Mouse (Mus musculus): Measurements from ENCODE around the gene Casp3. TPM values are rescaled to one million over a fixed set of nuclear protein-coding genes. Genes with fewer than 3 reads are reported as not detected.

Casp3 gene
- total and polyA plus RNA-seq, 2 experiments, result 6.1 to 22.7 TPM

- Histone ChIP-seq H3K79me2 (ENCODE audit: control insufficient read depth, insufficient read depth, low read length) (no peaks in the 10 kb centered on the region), H3K4me3 (ENCODE audit: insufficient read depth, low read depth, low read length) (no peak overlapping the region), H3K9ac (ENCODE audit: low read depth, low read length) (no peak overlapping the region), H3K27me3 (ENCODE audit: control insufficient read depth, insufficient read depth, low read length) (no peaks in the 10 kb centered on the region), H3K27ac (replicated peaks; ENCODE audit: insufficient read depth, low read depth, low read length) (no peak overlapping the region), H3K36me3 (ENCODE audit: control insufficient read depth, insufficient read depth, low read length) (peaks cover 4% of the 10 kb centered on the region), H3K4me1 (ENCODE audit: control insufficient read depth, insufficient read depth, low read length) (peaks cover 7% of the 10 kb centered on the region)
- 92% methylated on average over 2 of the region's 2 CpGs for WGBS
- DNase-seq (ENCODE audit: extremely low read depth, low read depth, low spot score), result no peak
- TF ChIP-seq CTCF (IDR thresholded peaks at IDR 0.05; ENCODE audit: low read depth, low read length) (no peak), POLR2A (IDR thresholded peaks at IDR 0.05; ENCODE audit: extremely low read depth, insufficient read depth, low read length) (no peak)
Measured at GRCm38 (mm10) chr8:46598114-46598513, 19.0 kb upstream of the Casp3 start.

GRCm38 (mm10) chr8:46598753-46599152 lies 18.3 kb upstream of the Casp3 start:
- Histone ChIP-seq H3K4me3 (ENCODE audit: insufficient read depth, low read depth, low read length) (no peak overlapping the region), H3K4me1 (ENCODE audit: control insufficient read depth, insufficient read depth, low read length) (peaks cover 7% of the 10 kb centered on the region), H3K27me3 (ENCODE audit: control insufficient read depth, insufficient read depth, low read length) (no peaks in the 10 kb centered on the region), H3K79me2 (ENCODE audit: control insufficient read depth, insufficient read depth, low read length) (no peaks in the 10 kb centered on the region), H3K9ac (ENCODE audit: low read depth, low read length) (no peak overlapping the region), H3K27ac (replicated peaks; ENCODE audit: insufficient read depth, low read depth, low read length) (no peak overlapping the region), H3K36me3 (ENCODE audit: control insufficient read depth, insufficient read depth, low read length) (peaks cover 4% of the 10 kb centered on the region)
- TF ChIP-seq POLR2A (IDR thresholded peaks at IDR 0.05; ENCODE audit: extremely low read depth, insufficient read depth, low read length), result no peak
- no peak for TF ChIP-seq CTCF (IDR thresholded peaks at IDR 0.05; ENCODE audit: low read depth, low read length)
- 98% methylated on average over 5 of the region's 5 CpGs for WGBS
- DNase-seq (ENCODE audit: extremely low read depth, low read depth, low spot score), result no peak

- no peak overlapping the region for H3K27ac ChIP-seq (replicated peaks; ENCODE audit: insufficient read depth, low read depth, low read length)
Measured at GRCm38 (mm10) chr8:46599314-46599904, 17.7 kb upstream of the Casp3 start.

GRCm38 (mm10) chr8:46600959-46601707 lies 16.0 kb upstream of the Casp3 start:
- Histone ChIP-seq H3K27ac (replicated peaks; ENCODE audit: insufficient read depth, low read depth, low read length) (no peak overlapping the region), H3K36me3 (ENCODE audit: control insufficient read depth, insufficient read depth, low read length) (peaks cover 8% of the 10 kb centered on the region), H3K9ac (ENCODE audit: low read depth, low read length) (no peak overlapping the region), H3K4me1 (ENCODE audit: control insufficient read depth, insufficient read depth, low read length) (peaks cover 1% of the 10 kb centered on the region; the same call in 1 of the 2 replicates), H3K4me3 (ENCODE audit: insufficient read depth, low read depth, low read length) (no peak overlapping the region), H3K27me3 (ENCODE audit: control insufficient read depth, insufficient read depth, low read length) (no peaks in the 10 kb centered on the region), H3K79me2 (ENCODE audit: control insufficient read depth, insufficient read depth, low read length) (no peaks in the 10 kb centered on the region)
- 82% methylated on average over 10 of the region's 10 CpGs for WGBS
- TF ChIP-seq CTCF (IDR thresholded peaks at IDR 0.05; ENCODE audit: low read depth, low read length), result no peak
- TF ChIP-seq POLR2A (IDR thresholded peaks at IDR 0.05; ENCODE audit: extremely low read depth, insufficient read depth, low read length), result no peak
- no peak for DNase-seq (ENCODE audit: extremely low read depth, low read depth, low spot score)

More at GRCm38 (mm10) chr8:46599314-46599904, 17.7 kb upstream of the Casp3 start:
- 91% methylated on average over 7 of the region's 7 CpGs for WGBS
- H3K27me3 ChIP-seq (ENCODE audit: control insufficient read depth, insufficient read depth, low read length), result no peaks in the 10 kb centered on the region
- H3K36me3 ChIP-seq (ENCODE audit: control insufficient read depth, insufficient read depth, low read length), result peaks cover 4% of the 10 kb centered on the region
- no peak overlapping the region for H3K9ac ChIP-seq (ENCODE audit: low read depth, low read length)
- TF ChIP-seq POLR2A (IDR thresholded peaks at IDR 0.05; ENCODE audit: extremely low read depth, insufficient read depth, low read length) (no peak), CTCF (IDR thresholded peaks at IDR 0.05; ENCODE audit: low read depth, low read length) (no peak)
- H3K79me2 ChIP-seq (ENCODE audit: control insufficient read depth, insufficient read depth, low read length), result no peaks in the 10 kb centered on the region
- H3K4me1 ChIP-seq (ENCODE audit: control insufficient read depth, insufficient read depth, low read length), result peaks cover 7% of the 10 kb centered on the region
- DNase-seq (ENCODE audit: extremely low read depth, low read depth, low spot score), result no peak
- H3K4me3 ChIP-seq (ENCODE audit: insufficient read depth, low read depth, low read length), result no peak overlapping the region

- no peak for DNase-seq (ENCODE audit: extremely low read depth, low read depth, low spot score)
- Histone ChIP-seq H3K4me1 (ENCODE audit: control insufficient read depth, insufficient read depth, low read length) (0 out of 2 replicates have a peak, but pooled peaks cover 3% of the 10 kb centered on the region), H3K4me3 (ENCODE audit: insufficient read depth, low read depth, low read length) (no peak overlapping the region), H3K27ac (replicated peaks; ENCODE audit: insufficient read depth, low read depth, low read length) (no peak overlapping the region), H3K36me3 (ENCODE audit: control insufficient read depth, insufficient read depth, low read length) (peaks cover 8% of the 10 kb centered on the region), H3K27me3 (ENCODE audit: control insufficient read depth, insufficient read depth, low read length) (no peaks in the 10 kb centered on the region), H3K9ac (ENCODE audit: low read depth, low read length) (no peak overlapping the region), H3K79me2 (ENCODE audit: control insufficient read depth, insufficient read depth, low read length) (no peaks in the 10 kb centered on the region)
- 97% methylated on average over 5 of the region's 5 CpGs for WGBS
- TF ChIP-seq CTCF (IDR thresholded peaks at IDR 0.05; ENCODE audit: low read depth, low read length), result no peak
- TF ChIP-seq POLR2A (IDR thresholded peaks at IDR 0.05; ENCODE audit: extremely low read depth, insufficient read depth, low read length), result no peak
Measured at GRCm38 (mm10) chr8:46603587-46603986, 13.5 kb upstream of the Casp3 start.

- WGBS, result 16% methylated on average over 1 of the region's 1 CpGs
- Histone ChIP-seq H3K4me3 (ENCODE audit: insufficient read depth, low read depth, low read length) (no peak overlapping the region), H3K9ac (ENCODE audit: low read depth, low read length) (no peak overlapping the region), H3K27me3 (ENCODE audit: control insufficient read depth, insufficient read depth, low read length) (no peaks in the 10 kb centered on the region), H3K4me1 (ENCODE audit: control insufficient read depth, insufficient read depth, low read length) (0 out of 2 replicates have a peak, but pooled peaks cover 3% of the 10 kb centered on the region), H3K27ac (replicated peaks; ENCODE audit: insufficient read depth, low read depth, low read length) (no peak overlapping the region), H3K36me3 (ENCODE audit: control insufficient read depth, insufficient read depth, low read length) (peaks cover 4% of the 10 kb centered on the region), H3K79me2 (ENCODE audit: control insufficient read depth, insufficient read depth, low read length) (no peaks in the 10 kb centered on the region)
- DNase-seq (ENCODE audit: extremely low read depth, low read depth, low spot score), result peak; percentile 83
- TF ChIP-seq POLR2A (IDR thresholded peaks at IDR 0.05; ENCODE audit: extremely low read depth, insufficient read depth, low read length) (no peak), CTCF (IDR thresholded peaks at IDR 0.05; ENCODE audit: low read depth, low read length) (no peak)
Measured at GRCm38 (mm10) chr8:46606930-46607329, 10.2 kb upstream of the Casp3 start.

All from liver, adult 2 months (tissue).